Mouse (Mus musculus): ENCODE data around the gene Ihh. TPM values are rescaled to one million over a fixed set of nuclear protein-coding genes. Genes with fewer than 3 reads are reported as not detected.
A peak's percentile ranks its signal among the peaks of the same experiment; 100 is the strongest.

The Ihh gene
- total RNA-seq, 1 experiment from 2014 or later: 0.22 TPM

DNA sequence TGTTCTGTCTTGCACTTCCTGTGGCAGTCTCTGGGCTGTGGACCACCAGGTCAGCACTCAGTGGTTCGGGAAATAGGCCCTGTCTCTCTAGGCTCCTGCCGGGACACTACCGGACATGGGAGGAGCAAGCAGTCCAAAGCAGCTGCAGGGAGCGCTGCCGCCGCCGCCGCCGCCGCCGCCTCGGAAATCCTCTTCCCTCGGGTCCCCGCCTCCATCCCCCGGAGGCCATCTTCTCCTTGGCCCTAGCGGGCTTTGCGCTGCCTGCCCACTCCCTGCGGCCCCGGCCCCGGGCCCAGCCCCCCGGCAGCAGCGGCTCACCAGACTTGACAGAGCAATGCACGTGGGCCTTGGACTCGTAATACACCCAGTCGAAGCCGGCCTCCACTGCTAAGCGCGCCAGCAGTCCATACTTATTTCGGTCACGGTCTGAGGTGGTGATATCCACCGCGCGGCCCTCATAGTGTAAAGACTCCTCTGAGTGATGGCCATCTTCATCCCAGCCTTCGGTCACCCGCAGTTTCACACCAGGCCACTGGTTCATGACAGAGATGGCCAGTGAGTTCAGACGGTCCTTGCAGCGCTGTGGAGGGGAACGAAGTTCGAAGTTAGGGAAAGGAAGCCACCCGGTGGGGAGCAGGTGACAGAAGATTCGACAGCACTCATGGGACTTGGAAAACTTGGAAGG is 3.3 kb downstream of the Ihh start:
- peak; percentile 61 for DNase-seq

DNA sequence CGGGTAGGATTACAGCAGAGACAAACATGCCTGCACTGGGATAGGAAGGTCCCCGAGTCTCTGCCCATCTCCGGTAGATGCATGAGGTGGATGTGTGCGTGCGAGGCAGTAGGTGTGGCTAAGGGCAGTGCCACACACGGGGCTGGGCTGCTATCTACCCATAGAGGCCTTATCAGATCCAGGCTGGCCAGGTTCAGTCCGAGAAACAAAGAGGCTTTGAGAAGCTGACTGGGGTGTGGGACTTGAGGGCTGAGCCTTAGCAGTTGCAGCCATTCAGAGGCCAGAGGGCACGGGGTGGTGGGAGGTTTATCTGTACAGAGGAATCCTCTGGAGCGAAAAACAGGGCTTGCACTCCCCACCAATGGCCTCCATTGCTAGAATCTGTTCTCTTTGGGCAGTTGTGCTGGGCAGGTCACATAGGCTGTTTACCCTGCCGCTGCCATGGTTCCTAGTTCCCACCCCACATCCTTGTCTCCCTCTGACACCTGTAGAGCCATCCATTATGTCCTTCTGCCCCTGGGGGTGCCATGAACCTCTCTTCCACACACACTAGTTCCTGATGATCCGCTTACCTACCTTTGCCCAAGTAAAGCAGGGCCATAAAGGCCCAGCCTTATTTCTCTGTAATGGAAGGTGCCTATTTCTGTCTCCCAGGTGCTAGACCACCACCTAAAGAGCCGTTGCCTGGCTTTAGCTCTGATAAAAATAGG is 9.7 kb downstream of the Ihh start:
- no peak for DNase-seq

- peak; percentile 39 for DNase-seq
Observed at GRCm38 (mm10) chr1:74939762-74940161, 11.7 kb downstream of the Ihh start.

DNA sequence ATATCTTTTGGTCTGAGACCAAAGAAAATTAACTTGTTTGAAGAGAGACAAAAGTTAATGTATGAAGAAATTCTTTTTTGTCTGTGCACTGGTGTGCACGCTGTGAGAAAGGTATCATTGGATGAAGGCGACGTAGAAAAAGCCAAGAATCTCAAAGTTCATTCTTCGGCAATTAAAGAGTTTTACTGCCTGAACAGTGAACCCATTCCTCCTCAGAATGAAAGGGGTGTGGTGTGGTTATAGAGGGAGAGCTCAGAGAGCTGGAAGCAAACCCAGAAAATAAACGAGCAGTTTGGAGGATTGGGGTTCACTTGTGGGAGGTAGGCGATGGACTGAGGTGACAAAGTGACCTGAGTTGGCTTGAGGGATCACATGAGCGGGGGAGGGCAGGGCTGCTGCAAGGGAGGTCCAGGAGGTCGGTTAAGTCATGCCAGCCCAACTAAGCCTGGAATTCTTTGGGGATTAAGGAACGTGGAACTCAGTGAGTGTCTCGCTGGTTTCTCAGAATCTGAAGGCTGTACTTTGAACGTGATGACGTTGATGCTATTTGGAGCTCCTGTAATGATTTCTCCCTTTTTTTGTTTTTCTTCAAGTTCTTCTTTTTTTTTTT is 15.1 kb downstream of the Ihh start:
- DNase-seq: no peak

DNA sequence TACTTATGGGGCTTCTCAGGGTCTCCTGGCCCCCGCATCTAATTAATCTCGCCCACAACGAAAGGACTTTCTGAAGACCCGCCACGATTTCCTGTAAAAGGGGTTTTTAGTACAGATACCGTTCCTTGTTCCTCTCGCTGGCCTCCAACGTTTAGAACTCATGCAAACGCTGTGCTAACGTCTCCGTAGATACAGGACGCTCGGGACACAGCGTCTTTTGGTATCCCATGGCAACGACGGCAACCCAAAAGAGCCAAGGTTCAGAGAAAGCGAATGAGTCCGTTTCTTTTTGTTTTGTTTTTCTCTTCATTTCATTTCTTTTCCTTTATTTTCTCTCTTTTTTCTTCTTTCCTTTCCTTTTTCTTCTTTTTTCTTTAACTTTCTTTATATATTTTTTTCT is 16.1 kb downstream of the Ihh start, which contains the start of gene Cfap65:
Gene Cfap65 (minus strand): TSS at position 198 of the 400 bp plus-strand sequence.
- DNase-seq: peak; percentile 76

DNA sequence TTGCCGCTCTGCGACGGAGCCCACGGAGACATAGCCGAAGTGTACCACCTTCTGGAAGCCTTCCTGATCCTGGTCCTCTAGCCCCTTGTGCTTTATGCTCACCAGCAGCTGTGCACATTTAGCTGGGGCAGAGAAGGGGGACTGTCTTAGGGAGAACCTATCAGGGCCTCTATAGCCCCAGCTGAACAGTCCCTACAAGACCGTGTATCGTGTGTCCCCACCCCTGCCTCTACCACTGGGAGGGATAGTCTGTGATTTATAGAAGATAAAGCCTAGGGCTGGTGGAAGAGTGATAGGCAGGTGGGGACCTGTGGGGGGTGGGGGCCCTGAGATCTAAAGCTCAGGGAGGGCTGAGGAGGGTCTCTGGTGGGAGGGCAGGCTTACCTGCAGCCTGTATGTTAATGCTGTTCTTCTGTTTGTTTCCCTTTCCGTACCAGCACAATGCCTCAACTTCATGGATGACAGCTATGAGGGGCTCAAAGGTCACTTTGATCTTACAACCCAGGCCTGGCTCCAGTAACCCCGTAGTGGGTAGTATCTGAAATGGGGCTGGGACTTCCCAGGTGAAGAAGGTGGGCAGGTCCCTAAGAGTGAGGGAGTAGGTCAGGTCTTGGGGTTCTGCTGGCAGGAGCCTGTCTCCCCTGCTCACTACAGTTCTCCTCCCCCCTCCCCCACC is 23.7 kb downstream of the Ihh start:
- DNase-seq: no peak

- peak; percentile 72 for DNase-seq
Observed at GRCm38 (mm10) chr1:74926721-74927120, 24.8 kb downstream of the Ihh start.

GRCm38 (mm10) chr1:74924464-74924863 is 27.0 kb downstream of the Ihh start:
- DNase-seq: no peak

GRCm38 (mm10) chr1:74915706-74916105 is 35.8 kb downstream of the Ihh start:
- peak; percentile 45 for DNase-seq

DNA sequence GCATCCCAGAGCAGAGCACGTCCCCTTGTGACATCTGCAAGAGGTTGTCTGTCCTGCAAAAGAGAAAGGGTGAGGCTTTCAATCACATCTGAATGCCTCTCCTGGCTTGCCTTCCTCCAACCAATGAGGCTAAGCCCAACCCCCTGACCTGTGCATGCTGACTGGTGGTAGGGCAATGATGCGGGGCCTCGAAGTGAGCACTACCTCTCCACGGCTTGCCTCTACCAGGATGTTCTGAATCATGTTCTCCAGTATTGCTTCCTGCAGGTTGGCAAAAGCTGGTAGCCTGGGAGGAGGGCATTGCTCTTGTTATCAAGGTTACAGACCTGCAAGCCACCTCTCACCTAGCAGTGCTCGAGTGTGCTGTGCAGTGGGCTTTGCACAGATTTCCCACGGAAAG is 49.3 kb downstream of the Ihh start:
- DNase-seq: peak; percentile 17

DNA sequence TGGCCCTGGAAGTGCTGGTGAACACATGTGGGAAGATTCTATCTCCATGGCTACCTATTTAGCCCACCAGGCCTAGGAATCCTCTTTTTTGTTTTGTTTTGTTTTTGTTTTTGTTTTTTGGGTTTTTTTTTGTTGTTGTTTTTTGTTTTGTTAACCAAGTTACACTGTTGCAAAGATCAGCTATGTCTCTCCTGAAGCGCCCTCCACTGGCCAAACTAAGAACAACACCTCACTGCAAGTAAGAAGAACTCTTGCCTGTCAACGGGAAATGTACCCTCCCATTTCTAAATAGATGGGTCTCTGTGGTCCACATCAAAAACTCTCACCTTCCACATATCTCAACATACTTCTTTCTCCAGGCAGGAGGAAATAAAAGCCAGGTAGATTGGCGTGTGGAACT is 49.8 kb downstream of the Ihh start:
- peak; percentile 74 for DNase-seq

GRCm38 (mm10) chr1:74900341-74901285 is 50.9 kb downstream of the Ihh start:
- peak; percentile 48 for DNase-seq

DNA sequence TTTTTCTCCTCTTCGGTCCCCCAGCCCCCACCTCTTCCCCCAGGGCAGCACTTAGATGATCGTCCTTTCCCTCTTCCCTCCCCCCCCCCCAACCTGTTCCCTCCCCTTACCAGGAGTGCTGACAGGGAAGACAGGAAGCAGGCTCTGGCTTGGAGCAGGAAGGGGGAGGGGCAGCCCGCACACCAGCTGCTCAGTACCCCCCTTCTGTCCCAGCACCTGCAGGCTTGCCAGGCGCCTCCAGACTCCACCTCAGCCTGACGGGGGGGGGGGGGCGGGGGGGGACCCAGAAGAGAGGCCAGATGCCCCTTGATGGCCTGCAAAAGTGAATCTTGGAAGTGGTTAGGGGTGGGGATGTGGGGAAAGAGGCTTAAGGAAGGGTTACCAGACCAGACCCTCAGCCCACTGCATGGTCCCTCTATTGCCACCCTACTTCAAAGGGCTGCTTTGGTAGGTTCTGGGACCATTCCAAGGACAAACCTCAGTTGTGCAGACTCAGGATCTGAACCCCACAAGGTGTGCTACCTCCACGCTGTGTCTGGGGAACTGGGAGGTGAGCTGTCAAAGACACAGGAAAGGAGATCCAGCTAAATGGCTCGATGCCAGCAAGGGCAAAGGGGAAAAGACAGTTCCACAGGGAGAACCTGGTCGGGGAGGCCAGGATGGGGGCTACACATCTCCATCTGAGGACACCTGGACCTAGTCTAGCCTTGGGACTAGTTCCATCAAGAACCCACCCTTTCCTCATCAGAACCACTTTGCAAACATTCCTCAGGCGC is 52.6 kb downstream of the Ihh start:
- DNase-seq: peak; percentile 43

- peak; percentile 19 for DNase-seq
Observed at GRCm38 (mm10) chr1:74897976-74898375, 53.5 kb downstream of the Ihh start.

Small RNA genes within 50 kb of the gene (microRNA-seq; reads per million reads assigned to microRNA genes)
- 33,755 to 43,736 reads per million in 2 experiments for gene Mir375

Other genes starting within 250 kb of the Ihh start
- gene Cyp27a1, start 238.1 kb downstream of the Ihh start, total RNA-seq (2021): 26.0 and 27.2 TPM in 2 replicates
- 0.15 TPM in 1 of 2 replicates, not detected in the other for gene Prkag3, start 202.5 kb downstream of the Ihh start, total RNA-seq (2021)
- 2.4 and 3.2 TPM in 2 replicates for gene Wnt6, start 179.8 kb downstream of the Ihh start, total RNA-seq (2021)
- 0.30 TPM in 2 replicates for gene Wnt10a, start 160.2 kb downstream of the Ihh start, total RNA-seq (2021)
- gene Cdk5r2, start 96.7 kb downstream of the Ihh start, total RNA-seq (2021): 4.1 and 5.8 TPM in 2 replicates
- 1.0 and 1.8 TPM in 2 replicates for gene Fev, start 66.3 kb downstream of the Ihh start, total RNA-seq (2021)
- 0.44 and 1.2 TPM in 2 replicates for gene Cryba2, start 58.5 kb downstream of the Ihh start, total RNA-seq (2021)
- not detected in 2 replicates for gene Cfap65, start 16.1 kb downstream of the Ihh start, total RNA-seq (2021)
- gene Nhej1, start 173.5 kb upstream of the Ihh start, total RNA-seq (2021): 4.3 and 5.9 TPM in 2 replicates
- gene Slc23a3, start 182.2 kb upstream of the Ihh start, total RNA-seq (2021): 0.71 TPM in 1 of 2 replicates, not detected in the other
- gene Cnppd1, start 191.0 kb upstream of the Ihh start, total RNA-seq (2021): 35.0 and 47.1 TPM in 2 replicates
- gene Retreg2, start 191.1 kb upstream of the Ihh start, total RNA-seq (2021): 74.1 and 78.4 TPM in 2 replicates
- 26.3 and 33.5 TPM in 2 replicates for gene Zfand2b, start 217.0 kb upstream of the Ihh start, total RNA-seq (2021)
- 37.0 and 44.5 TPM in 2 replicates for gene Abcb6, start 228.7 kb upstream of the Ihh start, total RNA-seq (2021)
- gene Ankzf1, start 240.5 kb upstream of the Ihh start, total RNA-seq (2021): 14.4 and 19.8 TPM in 2 replicates
- gene Atg9a, start 240.5 kb upstream of the Ihh start, total RNA-seq (2021): 36.0 and 36.4 TPM in 2 replicates